Mouse (Mus musculus): ENCODE measurements around the gene R3hdm4.

Gene R3hdm4

GRCm38 (mm10) chr10:79932736-79933135 is 11.7 kb upstream of the R3hdm4 start:
- POLR2A ChIA-PET = interaction anchor here in 3 of 4 experiments (0.6 to 2.3 kb wide), 7 partner anchors 16 to 235 kb away, joined by 3 to 7 read pairs (median 3); partner anchors contain the start of genes Kiss1r (in 1 of the 3), Med16 (in 1 of the 3), Ptbp1 (in 1 of the 3) and Wdr18 (in 1 of the 3)
- CTCF ChIA-PET = interaction anchor here in 3 of 4 experiments (0.5 to 1.4 kb wide), 4 partner anchors 8 to 232 kb away, joined by 3 to 4 read pairs (median 3); partner anchors contain the start of gene Wdr18 (in 1 of the 3)

- POLR2A ChIA-PET = interaction anchor here in 3 of 4 experiments (0.7 to 1.6 kb wide), 3 partner anchors 15 to 209 kb away, joined by 3 read pairs; partner anchors contain the start of genes Cbarp (in 1 of the 3) and Kiss1r (in 1 of the 3)
- CTCF ChIA-PET = interaction anchor here in 1 of 4 experiments (1.3 kb wide), 1 partner anchor 28 kb away, joined by 3 read pairs; the partner anchor contains the start of gene Wdr18
These were observed 10.8 kb upstream of the R3hdm4 start for GRCm38 (mm10) chr10:79931797-79932196.

- ChIA-PET CTCF (interaction anchor here in 1 of 4 experiments (1.2 to 1.3 kb wide), 2 partner anchors 27 to 234 kb away, joined by 3 to 6 read pairs; no protein-coding TSS in a partner anchor), POLR2A (interaction anchor here in 1 of 4 experiments (1.1 kb wide), 1 partner anchor 200 kb away, joined by 3 read pairs; no protein-coding TSS in a partner anchor)
These were observed 9.8 kb upstream of the R3hdm4 start for GRCm38 (mm10) chr10:79930826-79931186.

GRCm38 (mm10) chr10:79929967-79930825 is 9.2 kb upstream of the R3hdm4 start:
- CTCF ChIA-PET = interaction anchor here in 2 of 4 experiments (0.6 to 1.3 kb wide), 5 partner anchors 27 to 235 kb away, joined by 3 to 7 read pairs (median 4); partner anchors contain the start of gene Wdr18 (in 1 of the 2)

GRCm38 (mm10) chr10:79928907-79929701 is 8.1 kb upstream of the R3hdm4 start:
- ChIA-PET POLR2A (interaction anchor here in 3 of 4 experiments (0.5 to 2.3 kb wide), 10 partner anchors 11 to 1241 kb away, joined by 3 to 8 read pairs (median 4); partner anchors contain the start of genes Med16 (in 2 of the 3) and Atp8b3 (in 1 of the 3)), CTCF (interaction anchor here in 2 of 4 experiments (0.6 to 0.7 kb wide), 3 partner anchors 75 to 446 kb away, joined by 3 to 7 read pairs (median 4); no protein-coding TSS in a partner anchor)

More at GRCm38 (mm10) chr10:79929967-79930825, 9.2 kb upstream of the R3hdm4 start:
- POLR2A ChIA-PET = interaction anchor here in 3 of 4 experiments (0.6 to 1.2 kb wide), 4 partner anchors 21 to 238 kb away, joined by 3 to 4 read pairs (median 3); partner anchors contain the start of gene Med16 (in 1 of the 3)

- ChIA-PET CTCF (interaction anchor here in 3 of 4 experiments (0.6 to 1.2 kb wide), 14 partner anchors 12 to 710 kb away, joined by 3 to 18 read pairs (median 4); no protein-coding TSS in a partner anchor), POLR2A (interaction anchor here in 3 of 4 experiments (0.6 to 2.8 kb wide), 25 partner anchors 10 to 1618 kb away, joined by 3 to 16 read pairs (median 4); partner anchors contain the start of genes Med16 (in 2 of the 3), Atp8b3 (in 1 of the 3), Kiss1r (in 1 of the 3) and Mum1 (in 1 of the 3))
These were observed 7.2 kb upstream of the R3hdm4 start for GRCm38 (mm10) chr10:79928030-79928694.

GRCm38 (mm10) chr10:79927324-79928029 is 6.5 kb upstream of the R3hdm4 start:
- ChIA-PET CTCF (interaction anchor here (0.6 to 3.4 kb wide), 10 partner anchors 11 to 710 kb away, joined by 3 to 19 read pairs (median 3); no protein-coding TSS in a partner anchor), POLR2A (interaction anchor here in 3 of 4 experiments (0.6 to 2.8 kb wide), 25 partner anchors 11 to 1618 kb away, joined by 3 to 16 read pairs (median 4); partner anchors contain the start of genes Med16 (in 2 of the 3), Kiss1r (in 1 of the 3), Mum1 (in 1 of the 3) and Stk11 (in 1 of the 3))

- ChIA-PET POLR2A (interaction anchor here in 3 of 4 experiments (0.6 to 3.3 kb wide), 35 partner anchors 12 to 538 kb away, joined by 3 to 20 read pairs (median 4); partner anchors contain the start of genes Med16 (in 2 of the 3), Ptbp1 (in 2 of the 3), Tmem259 (in 2 of the 3) and Wdr18 (in 2 of the 3)), CTCF (interaction anchor here (0.6 to 4.4 kb wide), 33 partner anchors 10 to 1356 kb away, joined by 3 to 25 read pairs (median 3); partner anchors contain the start of genes Wdr18 (in 3 of the 4), Med16 (in 2 of the 4), Cirbp (in 1 of the 4) and Dazap1 (in 1 of the 4))
These were observed 5.7 kb upstream of the R3hdm4 start, which contains the start of gene Arid3a for GRCm38 (mm10) chr10:79926491-79927323. Arid3a (plus strand) TSS chr10:79927043.

GRCm38 (mm10) chr10:79925785-79926490 is 4.9 kb upstream of the R3hdm4 start:
- POLR2A ChIA-PET = interaction anchor here in 3 of 4 experiments (0.6 to 3.3 kb wide), 40 partner anchors 13 to 1627 kb away, joined by 3 to 20 read pairs (median 4); partner anchors contain the start of genes Med16 (in 2 of the 3), Ptbp1 (in 2 of the 3), Tmem259 (in 2 of the 3) and Wdr18 (in 2 of the 3)

GRCm38 (mm10) chr10:79924998-79925784 is 4.2 kb upstream of the R3hdm4 start:
- POLR2A ChIA-PET = interaction anchor here in 3 of 4 experiments (0.6 to 3.3 kb wide), 24 partner anchors 13 to 449 kb away, joined by 3 to 20 read pairs (median 4); partner anchors contain the start of genes Med16 (in 3 of the 3), Wdr18 (in 2 of the 3) and Ptbp1 (in 1 of the 3)
- CTCF ChIA-PET = interaction anchor here (0.6 to 4.4 kb wide), 37 partner anchors 8 to 336 kb away, joined by 3 to 25 read pairs (median 4); partner anchors contain the start of genes Med16 (in 2 of the 4), Wdr18 (in 2 of the 4), Bsg (in 1 of the 4) and Cirbp (in 1 of the 4)

More at GRCm38 (mm10) chr10:79925785-79926490, 4.9 kb upstream of the R3hdm4 start:
- CTCF ChIA-PET = interaction anchor here (0.6 to 4.4 kb wide), 44 partner anchors 9 to 1355 kb away, joined by 3 to 25 read pairs (median 3); partner anchors contain the start of genes Wdr18 (in 3 of the 4), Med16 (in 2 of the 4), Bsg (in 1 of the 4) and Cirbp (in 1 of the 4)

GRCm38 (mm10) chr10:79921572-79921971 is 564 bp upstream of the R3hdm4 start:
- POLR2A ChIA-PET = interaction anchor here (0.5 to 5.0 kb wide), 8 partner anchors 10 to 299 kb away, joined by 3 to 28 read pairs (median 4); partner anchors contain the start of genes Med16 (in 2 of the 4), Ptbp1 (in 1 of the 4) and Wdr18 (in 1 of the 4)
- CTCF ChIA-PET = interaction anchor here in 2 of 4 experiments (1.0 to 1.3 kb wide), 2 partner anchors 86 to 141 kb away, joined by 3 to 4 read pairs; no protein-coding TSS in a partner anchor

- POLR2A ChIA-PET = interaction anchor here in 3 of 4 experiments (0.6 to 5.0 kb wide), 10 partner anchors 11 to 407 kb away, joined by 3 to 28 read pairs (median 4); partner anchors contain the start of genes Med16 (in 2 of the 3) and Wdr18 (in 1 of the 3)
- CTCF ChIA-PET = interaction anchor here in 3 of 4 experiments (0.5 to 1.0 kb wide), 4 partner anchors 37 to 244 kb away, joined by 3 to 4 read pairs (median 4); no protein-coding TSS in a partner anchor
These were observed 735 bp downstream of the R3hdm4 start for GRCm38 (mm10) chr10:79920056-79920890.

Measured in embryonic stem cell, embryonic (primary cell).